26 mouse cellular contexts compared by ENCODE assay signal in the genomic region with DNA sequence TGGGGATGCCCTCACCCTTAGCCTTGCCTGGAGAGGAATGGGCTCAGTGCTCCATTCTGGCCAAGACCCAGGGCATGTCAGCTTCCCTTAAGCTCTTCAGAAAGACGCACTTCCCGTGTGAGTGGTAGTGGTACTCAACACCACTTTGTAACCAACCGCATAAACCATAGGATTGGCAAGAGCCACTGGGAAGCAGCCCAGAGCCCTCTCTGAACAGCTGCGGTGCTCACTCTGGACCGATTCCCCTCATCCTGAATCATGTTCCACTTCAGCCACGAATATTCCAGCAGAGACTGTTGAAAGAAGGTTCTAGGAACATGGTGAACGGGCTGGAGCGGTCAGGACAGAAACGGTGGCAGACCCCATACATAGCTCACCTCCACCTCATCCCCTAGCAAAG. TPM values are rescaled to one million over a fixed set of nuclear protein-coding genes. Genes with fewer than 3 reads are reported as not detected.
A peak's percentile ranks its signal among the peaks of the same experiment; 100 is the strongest.
DNase-seq lines count a peak whose midpoint lies in the region; ATAC-seq and TF ChIP-seq lines count a peak whose summit lies in the region.
"Had no signal": no experiment of that assay in that cellular context is flagged by ENCODE, and none has a peak within 500 bp of the region (broad histone marks: within the 10 kb centered on the region; RNA-seq: fewer than 3 reads in every experiment).

No protein-coding gene starts in this region.

- no peaks in the 10 kb centered on the region for H3K36me3 ChIP-seq in heart, embryonic 15.5 days
- H3K36me3 ChIP-seq in testis, adult 2 months (ENCODE audit: control insufficient read depth, insufficient read depth, low read length) = no peaks in the 10 kb centered on the region
- H3K36me3 ChIP-seq in myocyte (ENCODE audit: control insufficient read depth, insufficient read depth) = no peaks in the 10 kb centered on the region
- H3K36me3 ChIP-seq in stomach, postnatal 0 days (ENCODE audit: control insufficient read depth, insufficient read depth, low read length) = no peaks in the 10 kb centered on the region
- H3K36me3 ChIP-seq: embryonic facial prominence, embryonic 13.5 days; embryonic facial prominence, embryonic 15.5 days; forebrain, embryonic 10.5 days; forebrain, embryonic 12.5 days had no signal

- no peak for TF ChIP-seq EP300 in stomach, postnatal 0 days (optimal IDR thresholded peaks at IDR 0.05)

- H3K79me2 ChIP-seq in myocyte (ENCODE audit: control insufficient read depth, insufficient read depth) = no peaks in the 10 kb centered on the region

- H3K4me2 ChIP-seq in heart, embryonic 15.5 days = no peak overlapping the region
- peak overlapping the region; percentile 48 for H3K4me2 ChIP-seq in myocyte (ENCODE audit: low read depth)
- no peak overlapping the region for H3K4me2 ChIP-seq in stomach, postnatal 0 days (replicated peaks; ENCODE audit: low read depth)
- H3K4me2 ChIP-seq: embryonic facial prominence, embryonic 13.5 days; embryonic facial prominence, embryonic 15.5 days; forebrain, embryonic 12.5 days had no signal

- H3ac ChIP-seq in myocyte (ENCODE audit: control insufficient read depth, insufficient read length) = no peak overlapping the region

- H3K4me1 ChIP-seq in heart, embryonic 15.5 days (replicated peaks) = peaks cover 40% of the 10 kb centered on the region
- no peaks in the 10 kb centered on the region for H3K4me1 ChIP-seq in testis, adult 2 months (ENCODE audit: control insufficient read depth, insufficient read depth, low read length)
- peaks cover 12% of the 10 kb centered on the region for H3K4me1 ChIP-seq in stomach, postnatal 0 days (replicated peaks; ENCODE audit: control insufficient read depth, insufficient read depth)

- 0 out of 2 replicates have a peak overlapping the region, but pooled peaks have one; percentile 95 for H3K27ac ChIP-seq in heart, embryonic 15.5 days
- no peak overlapping the region for H3K27ac ChIP-seq in testis, adult 2 months (ENCODE audit: control insufficient read depth, insufficient read depth, low read depth, low read length)
- peak overlapping the region; percentile 18; the same call in 1 of the 2 replicates for H3K27ac ChIP-seq in stomach, postnatal 0 days (replicated peaks)
- H3K27ac ChIP-seq: forebrain, embryonic 10.5 days; forebrain, embryonic 12.5 days had no signal

- TF ChIP-seq POLR2A in testis, adult 2 months (IDR thresholded peaks at IDR 0.05; ENCODE audit: control insufficient read depth, low read depth, low read length) = no peak
- no peak for TF ChIP-seq POLR2A in myocyte (IDR thresholded peaks at IDR 0.05; ENCODE audit: insufficient read length, low read depth)

- WGBS in heart, embryonic 15.5 days = 82% methylated on average over 9 of the region's 9 CpGs
- 86% methylated on average over 9 of the region's 9 CpGs for WGBS in stomach, postnatal 0 days

- TF ChIP-seq CTCF in testis, adult 2 months (IDR thresholded peaks at IDR 0.05; ENCODE audit: control insufficient read depth, insufficient read depth, insufficient replicate concordance, low read depth, low read length) = no peak
- TF ChIP-seq CTCF in stomach, postnatal 0 days (IDR thresholded peaks at IDR 0.05; ENCODE audit: low read depth) = no peak

- no peak for ATAC-seq in heart, embryonic 15.5 days (replicated peaks; ENCODE audit: insufficient number of reproducible peaks, insufficient read depth, low FRiP score, low read depth)
- ATAC-seq in stomach, postnatal 0 days (ENCODE audit: low FRiP score, low TSS enrichment) = no peak
- no peak for ATAC-seq in inflammation-experienced regulatory T-cells, adult 6 months
- ATAC-seq in megakaryocyte-erythroid progenitor cell, adult 5-6 weeks (replicated peaks; ENCODE audit: low FRiP score, low TSS enrichment, poor library complexity, severe bottlenecking) = no peak
- ATAC-seq: forebrain, embryonic 14.5 days; forebrain, embryonic 16.5 days had no signal

- DNase-seq in heart, postnatal 36 days = no peak
- DNase-seq in testis, postnatal 14 days (ENCODE audit: low spot score) = no peak
- DNase-seq in stomach, postnatal 0 days (ENCODE audit: low spot score) = no peak
- DNase-seq: adrenal gland, adult 2 months; adrenal gland, postnatal 10 days; adrenal gland, postnatal 25 days; B cell, adult 2 months; cerebellum, adult 11 months; cerebellum, adult 18-20 months; cerebellum, adult 8-10 months; cerebellum, adult 9-11 months; cerebellum, postnatal 14 days; cerebellum, postnatal 36 days; embryo, embryonic 11 days had no signal

- no peak overlapping the region for H3K9ac ChIP-seq in heart, embryonic 15.5 days
- H3K9ac ChIP-seq in stomach, postnatal 0 days (ENCODE audit: low read length) = no peak overlapping the region
- H3K9ac ChIP-seq: embryonic facial prominence, embryonic 13.5 days; embryonic facial prominence, embryonic 15.5 days; forebrain, embryonic 12.5 days had no signal

- intact Hi-C loops in heart, postnatal 36 days (cut with DNase I) = no loop called here

- H3K27me3 ChIP-seq in heart, embryonic 15.5 days = no peaks in the 10 kb centered on the region
- H3K27me3 ChIP-seq in testis, adult 2 months (ENCODE audit: control insufficient read depth, insufficient read depth, low read length) = no peaks in the 10 kb centered on the region
- no peaks in the 10 kb centered on the region for H3K27me3 ChIP-seq in myocyte (ENCODE audit: control insufficient read depth, insufficient read depth, insufficient read length)
- no peaks in the 10 kb centered on the region for H3K27me3 ChIP-seq in stomach, postnatal 0 days (ENCODE audit: control insufficient read depth, insufficient read depth, low read length)
- H3K27me3 ChIP-seq: embryonic facial prominence, embryonic 13.5 days; embryonic facial prominence, embryonic 15.5 days; forebrain, embryonic 12.5 days had no signal

- H3K9me3 ChIP-seq in heart, embryonic 15.5 days (replicated peaks) = no peaks in the 10 kb centered on the region
- no peaks in the 10 kb centered on the region for H3K9me3 ChIP-seq in stomach, postnatal 0 days (ENCODE audit: control insufficient read depth, low read length)
- H3K9me3 ChIP-seq: embryonic facial prominence, embryonic 13.5 days; embryonic facial prominence, embryonic 15.5 days; forebrain, embryonic 10.5 days; forebrain, embryonic 12.5 days had no signal

- no peak overlapping the region for H3K4me3 ChIP-seq in heart, embryonic 15.5 days
- H3K4me3 ChIP-seq in testis, adult 2 months (ENCODE audit: control insufficient read depth, low read depth, low read length) = peak overlapping the region; percentile 42
- no peak overlapping the region for H3K4me3 ChIP-seq in myocyte
- H3K4me3 ChIP-seq in stomach, postnatal 0 days (ENCODE audit: low read depth, low read length) = no peak overlapping the region
- H3K4me3 ChIP-seq: embryonic facial prominence, embryonic 13.5 days; embryonic facial prominence, embryonic 15.5 days; erythroblast, embryonic 14.5 days; forebrain, embryonic 10.5 days; forebrain, embryonic 12.5 days had no signal

TF ChIP-seq in myocyte, 11 proteins besides CTCF, POLR2A, EP300 and RAD21:
- peak; percentile 21 for TF ChIP-seq TCF12 (IDR thresholded peaks at IDR 0.05; ENCODE audit: insufficient read depth, poor library complexity, severe bottlenecking)
- no peak for TF ChIP-seq TCF3 (IDR thresholded peaks at IDR 0.05; ENCODE audit: insufficient read length, low read depth)
- no peak for TF ChIP-seq E2F4 (IDR thresholded peaks at IDR 0.05; ENCODE audit: insufficient read depth)
- TF ChIP-seq CEBPB (IDR thresholded peaks at IDR 0.05; ENCODE audit: insufficient read depth, poor library complexity, severe bottlenecking) = no peak
- TF ChIP-seq SRF (IDR thresholded peaks at IDR 0.05; ENCODE audit: control insufficient read depth, insufficient read length, low read depth) = no peak
- no peak for TF ChIP-seq MAX (IDR thresholded peaks at IDR 0.05; ENCODE audit: low read depth)
- TF ChIP-seq POLR2AphosphoS2 (IDR thresholded peaks at IDR 0.05; ENCODE audit: insufficient read length, low read depth) = no peak
- peak; percentile 88 to 93 (median 90) for TF ChIP-seq MYOD1 (IDR thresholded peaks at IDR 0.05; ENCODE audit: control insufficient read depth in 1 of 3, insufficient read length in 2 of 3, low read depth in 2 of 3)
- peak; percentile 65 to 89 (median 71) for TF ChIP-seq MYOG (IDR thresholded peaks at IDR 0.05; ENCODE audit: control insufficient read depth in 1 of 3, insufficient read depth in 1 of 3, insufficient read length in 2 of 3, low read depth in 2 of 3)
- no peak for TF ChIP-seq REST (IDR thresholded peaks at IDR 0.05; ENCODE audit: insufficient read depth, insufficient read length)
- no peak for TF ChIP-seq USF1 (IDR thresholded peaks at IDR 0.05; ENCODE audit: low read depth)

RNA-seq across cellular contexts. Expression of gene Sik1, which starts 29.9 kb away (rescaled TPM):
- polyA plus RNA-seq in heart, embryonic 15.5 days (2015; fragmentation: Nextera tagmentation; extraction: Ambion mirVana) = 16.4 and 22.5 TPM in 2 replicates
- 10 to 100 TPM; 24.0 to 68.3 TPM for total RNA-seq in heart, postnatal 36 days (2021)
- polyA plus RNA-seq in testis, adult 2 months (2012; rRNA removed) = 19.2 and 26.4 TPM in 2 replicates
- 37.1 TPM for polyA plus RNA-seq in myocyte (2012; fragmentation: generic; extraction: Trizol)
- 18.2 and 19.8 TPM in 2 replicates for polyA plus RNA-seq in stomach, postnatal 0 days (2015; fragmentation: Nextera tagmentation; extraction: Ambion mirVana)
- 1 to 10 TPM; 2.5 to 3.8 (median 2.7) TPM for polyA plus RNA-seq in inflammation-experienced regulatory T-cells, adult 6 months (2017; shearing (Covaris generic))
- 4.1 and 10.3 TPM in 2 replicates for total RNA-seq in megakaryocyte-erythroid progenitor cell, adult 5-6 weeks (2014; fragmentation: Nextera tagmentation)
- total RNA-seq in megakaryocyte-erythroid progenitor cell, adult 5-6 weeks (2017) = 9.6 and 14.4 TPM in 2 replicates
